Mouse (Mus musculus): Measurements from ENCODE around the gene Duox1.

The Duox1 gene

GRCm38 (mm10) chr2:122315372-122315771 lies at the start of gene Duox1:
Gene Duox1, plus strand, starts transcription at chr2:122315672.
- DNase-seq (ENCODE audit: low read depth) = no peak

DNA sequence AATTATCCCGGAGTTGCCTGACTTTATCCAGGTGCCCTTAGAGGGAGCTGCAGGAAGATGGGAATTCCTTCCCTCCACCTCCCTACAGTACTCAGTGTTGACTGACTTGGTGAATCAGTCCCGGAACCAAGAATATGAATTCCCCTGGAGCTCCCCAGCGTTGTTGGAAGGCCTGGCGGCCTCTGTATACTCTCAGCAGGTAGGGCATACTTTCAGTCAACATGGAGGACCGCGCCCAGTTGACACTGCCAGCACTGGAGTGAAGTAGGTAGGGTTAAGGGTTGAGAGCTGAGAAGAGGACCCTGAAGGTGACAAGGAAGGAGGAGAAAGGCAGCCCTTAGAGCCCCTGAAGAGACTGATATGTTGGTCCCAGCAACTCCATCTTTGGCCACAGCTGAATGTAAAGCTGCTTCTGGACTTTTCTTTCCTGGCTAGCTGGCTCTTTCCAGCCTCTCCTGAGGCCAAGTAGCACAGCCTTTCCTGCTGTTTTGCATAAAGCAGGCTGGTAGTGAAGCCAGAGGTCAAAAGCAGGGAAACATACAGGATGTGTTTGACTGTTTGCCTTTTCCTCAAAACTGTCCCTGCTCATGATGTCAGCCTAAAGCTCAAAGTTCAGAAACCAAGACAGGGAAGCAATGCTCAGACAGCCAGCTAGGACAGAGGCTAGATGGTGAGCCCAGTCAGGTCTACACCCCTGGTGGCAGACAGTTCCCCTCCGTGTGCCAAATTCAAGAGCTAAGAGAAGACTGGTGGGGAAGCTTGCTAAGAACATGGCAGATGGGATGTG lies 48.9 kb upstream of the Duox1 start:
- no peak for DNase-seq (ENCODE audit: low read depth)

DNA sequence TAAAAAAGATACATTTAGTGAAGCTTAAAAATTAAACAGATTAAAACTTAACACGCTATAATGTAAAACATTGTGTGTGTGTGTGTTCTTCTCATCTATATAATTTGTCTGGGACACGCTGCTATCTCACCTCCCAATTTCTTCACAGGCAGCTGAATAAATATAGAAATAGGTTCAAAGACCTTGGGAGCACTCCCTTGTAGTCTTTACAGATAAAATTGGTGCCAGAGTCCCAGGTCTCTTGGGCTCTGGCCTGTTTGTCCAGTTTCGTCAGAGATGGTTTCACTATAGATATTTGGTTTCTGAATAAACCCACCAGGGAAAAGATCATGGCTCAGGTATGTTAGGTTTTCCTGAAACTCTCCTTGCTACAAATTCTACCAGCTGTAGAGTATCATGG lies 36.7 kb upstream of the Duox1 start:
- DNase-seq (ENCODE audit: low read depth) = no peak

GRCm38 (mm10) chr2:122284091-122284490 lies 31.4 kb upstream of the Duox1 start:
- DNase-seq (ENCODE audit: low read depth) = no peak

DNA sequence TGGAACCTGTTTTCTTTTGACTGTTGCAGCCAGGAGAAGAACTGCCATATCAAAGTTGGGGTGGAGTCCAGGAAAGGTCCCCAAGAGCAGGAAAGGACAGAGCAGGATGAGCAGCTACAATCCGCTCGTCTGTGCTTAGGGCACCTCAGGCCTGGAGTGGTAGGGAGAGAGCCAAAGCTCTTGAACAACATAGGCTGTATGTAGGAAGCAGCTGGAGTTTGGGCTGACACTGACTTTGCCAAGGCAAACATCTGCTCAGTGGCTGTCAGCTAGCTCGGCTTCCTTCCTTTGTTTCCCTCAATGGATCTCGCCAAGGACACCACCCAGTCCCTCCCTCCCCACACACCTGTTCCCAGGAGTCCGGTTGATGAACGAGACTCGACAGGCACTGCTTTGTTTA lies 29.3 kb upstream of the Duox1 start:
- DNase-seq (ENCODE audit: low read depth) = no peak

DNA sequence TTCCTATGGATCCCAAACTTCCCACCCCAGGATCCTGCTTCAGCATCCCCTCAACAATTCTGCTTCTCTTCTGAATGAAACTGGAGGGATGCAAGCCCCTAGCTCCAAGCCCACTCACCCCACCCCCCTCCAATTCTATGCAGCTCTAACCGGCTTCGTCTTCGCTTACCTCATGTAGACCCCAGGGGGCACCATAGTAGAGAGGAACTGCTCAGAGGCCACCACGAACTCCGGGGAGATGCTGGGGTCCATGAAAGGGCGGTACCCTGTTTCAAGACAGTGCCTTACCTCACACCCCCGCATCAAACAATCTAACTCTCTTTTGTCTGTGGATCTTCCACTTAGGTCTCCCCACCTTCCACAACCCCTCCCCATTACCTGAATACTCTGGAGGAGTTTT lies 20.6 kb upstream of the Duox1 start:
- DNase-seq (ENCODE audit: low read depth) = no peak

- no peak for DNase-seq (ENCODE audit: low read depth)
Measured at GRCm38 (mm10) chr2:122297271-122298095, 18.0 kb upstream of the Duox1 start.

DNA sequence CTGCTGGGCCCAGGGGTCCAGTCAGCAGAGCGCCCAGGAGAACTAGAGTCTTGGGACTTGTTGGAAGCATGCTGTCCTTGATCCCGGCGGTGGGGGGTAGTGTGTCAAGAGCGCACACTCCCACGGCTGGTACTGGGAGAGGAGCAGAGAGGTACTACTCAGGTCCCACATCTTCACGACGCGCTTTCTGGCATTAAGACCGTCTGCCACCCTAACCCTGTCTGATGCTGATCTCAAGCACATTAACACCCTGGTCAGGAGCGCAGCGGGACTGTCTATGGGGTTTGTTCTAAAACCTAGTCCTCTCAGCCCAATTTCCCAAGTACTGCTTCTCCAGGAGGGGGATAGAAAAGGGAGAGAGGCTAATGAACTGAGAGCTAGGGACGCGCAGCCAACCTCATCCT lies 17.4 kb upstream of the Duox1 start, which contains the start of gene Duox2:
Duox2 (minus strand) TSS at position 354 of the 404 bp plus-strand sequence.
- no peak for DNase-seq (ENCODE audit: low read depth)

GRCm38 (mm10) chr2:122298596-122299490 lies 16.6 kb upstream of the Duox1 start, which contains the start of gene Duoxa2:
Gene Duoxa2, plus strand, starts transcription at chr2:122298900.
- DNase-seq (ENCODE audit: low read depth) = no peak

DNA sequence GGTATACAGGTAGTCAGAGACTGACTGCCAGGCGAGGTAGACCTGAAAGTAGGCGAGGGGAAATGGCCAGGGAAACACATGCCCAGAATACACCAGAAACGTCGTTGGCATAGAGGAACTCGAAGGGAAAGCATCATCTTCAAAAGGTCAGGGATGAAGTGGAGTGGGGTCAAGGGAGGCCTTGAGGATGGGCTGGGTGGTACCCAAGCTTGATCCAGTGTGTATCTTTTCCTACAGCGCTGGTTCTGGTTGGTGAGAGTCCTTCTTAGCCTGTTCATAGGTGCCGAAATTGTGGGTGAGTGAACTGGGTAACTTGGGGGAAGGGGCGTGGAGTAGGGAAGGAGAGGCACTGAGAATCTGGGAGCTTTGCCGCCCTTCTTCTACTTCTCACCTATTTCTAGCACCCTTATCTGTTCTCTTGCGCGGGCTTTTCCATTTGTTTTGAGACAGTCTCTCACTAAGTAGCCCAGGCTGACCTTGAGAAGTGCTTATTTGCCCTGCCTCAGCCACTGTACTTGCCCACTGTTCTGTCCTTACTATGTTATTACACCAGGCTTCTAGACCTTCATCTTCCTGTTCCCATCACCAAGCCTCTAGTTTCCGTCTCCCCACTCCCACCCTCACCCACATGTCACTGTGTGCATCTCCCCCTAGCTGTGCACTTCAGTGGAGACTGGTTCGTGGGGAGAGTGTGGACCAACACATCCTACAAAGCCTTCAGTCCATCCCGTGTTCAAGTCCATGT lies 15.4 kb upstream of the Duox1 start:
- no peak for DNase-seq (ENCODE audit: low read depth)

DNA sequence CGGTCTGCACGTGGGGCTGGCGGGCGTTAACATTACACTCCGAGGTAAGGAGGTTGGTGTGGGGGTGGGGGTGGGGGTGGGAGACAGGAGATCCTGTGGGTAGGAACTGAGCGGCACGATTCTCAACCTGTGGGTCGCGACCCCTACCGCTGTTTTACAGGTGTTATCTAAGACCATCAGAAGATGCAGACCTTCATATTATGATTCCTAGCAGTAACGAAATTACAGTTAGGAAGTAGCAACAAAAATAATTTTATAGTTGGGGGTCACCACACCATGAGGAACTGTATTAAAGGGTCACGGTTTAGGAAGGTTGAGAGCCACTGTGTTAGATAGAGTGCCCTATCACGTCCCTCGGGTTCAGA lies 14.8 kb upstream of the Duox1 start:
- DNase-seq (ENCODE audit: low read depth) = no peak

GRCm38 (mm10) chr2:122301081-122301920 lies 14.2 kb upstream of the Duox1 start:
- DNase-seq (ENCODE audit: low read depth) = no peak

- no peak for DNase-seq (ENCODE audit: low read depth)
Measured at GRCm38 (mm10) chr2:122301921-122302573, 13.4 kb upstream of the Duox1 start.

DNA sequence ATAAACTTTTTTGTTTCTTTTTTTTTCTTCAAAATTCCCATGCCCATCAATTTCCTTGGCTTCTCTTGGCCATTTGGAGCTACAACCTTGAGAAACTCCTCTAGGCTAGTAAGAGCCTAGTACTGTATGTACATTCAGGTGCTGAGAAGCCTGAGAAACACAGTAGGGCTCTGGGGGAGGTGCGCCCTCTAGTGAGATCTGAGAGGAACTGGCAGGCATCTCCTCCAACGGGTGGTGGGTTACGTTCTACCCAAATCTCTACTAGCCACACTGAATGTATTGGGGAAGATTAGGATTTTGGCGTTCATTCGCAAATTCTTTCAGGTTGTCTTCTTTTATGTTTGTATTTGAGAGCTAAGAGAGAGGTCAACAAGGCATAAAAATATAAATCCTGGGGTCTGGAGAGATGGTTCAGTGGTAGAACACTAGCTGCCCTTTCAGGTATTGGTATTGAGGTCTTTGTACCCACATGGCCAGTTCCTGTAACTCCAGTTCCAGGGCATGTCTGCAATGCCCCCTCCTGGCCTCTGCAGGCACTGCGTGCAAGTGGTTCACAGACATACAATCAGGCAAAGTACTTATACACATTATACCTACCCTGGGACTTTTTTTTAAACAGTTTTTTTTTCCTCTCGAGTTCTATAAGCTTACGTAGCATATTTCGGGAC lies 12.8 kb upstream of the Duox1 start:
- DNase-seq (ENCODE audit: low read depth) = peak; percentile 66

DNA sequence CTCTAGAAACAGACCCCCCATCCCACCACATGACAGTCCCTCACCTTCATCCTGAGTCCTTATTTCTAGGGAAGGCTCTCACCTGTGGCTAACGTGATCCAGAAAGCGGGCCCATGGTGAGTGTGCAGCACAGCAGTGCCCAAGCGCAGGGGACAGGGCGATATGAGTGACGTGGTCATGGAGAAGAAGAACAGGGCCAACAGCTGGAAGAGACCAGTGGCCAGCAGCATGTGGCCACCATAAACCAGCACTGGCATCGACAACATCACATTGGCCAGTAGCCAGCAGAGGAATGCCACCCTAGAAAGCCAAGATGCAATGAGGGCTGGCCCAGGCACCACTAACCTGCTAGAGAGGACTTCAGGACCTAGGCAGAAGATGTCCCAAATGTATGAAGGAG lies 10.9 kb upstream of the Duox1 start:
- no peak for DNase-seq (ENCODE audit: low read depth)

GRCm38 (mm10) chr2:122305097-122305892 lies 10.2 kb upstream of the Duox1 start:
- DNase-seq (ENCODE audit: low read depth) = no peak

GRCm38 (mm10) chr2:122306184-122306583 lies 9.3 kb upstream of the Duox1 start:
- no peak for DNase-seq (ENCODE audit: low read depth)

DNA sequence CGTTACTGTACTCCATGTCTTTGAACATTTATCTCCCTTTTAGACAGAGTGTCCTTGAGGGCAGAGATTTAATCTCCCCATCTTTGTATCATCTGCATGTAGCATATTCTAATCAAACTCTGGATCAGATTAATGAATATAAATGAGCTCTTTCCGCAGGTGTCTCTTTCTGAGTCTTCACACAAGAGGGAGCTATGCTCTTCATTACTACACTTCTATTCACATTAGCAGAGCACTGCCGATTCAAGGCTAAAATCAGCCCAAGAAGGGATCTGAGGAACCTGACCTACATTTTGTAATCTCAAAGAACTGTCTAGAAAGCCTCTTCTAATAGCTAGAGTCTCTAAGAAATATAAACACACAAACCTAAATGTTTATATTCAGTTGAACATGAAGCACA lies 5.8 kb upstream of the Duox1 start:
- no peak for DNase-seq (ENCODE audit: low read depth)

DNA sequence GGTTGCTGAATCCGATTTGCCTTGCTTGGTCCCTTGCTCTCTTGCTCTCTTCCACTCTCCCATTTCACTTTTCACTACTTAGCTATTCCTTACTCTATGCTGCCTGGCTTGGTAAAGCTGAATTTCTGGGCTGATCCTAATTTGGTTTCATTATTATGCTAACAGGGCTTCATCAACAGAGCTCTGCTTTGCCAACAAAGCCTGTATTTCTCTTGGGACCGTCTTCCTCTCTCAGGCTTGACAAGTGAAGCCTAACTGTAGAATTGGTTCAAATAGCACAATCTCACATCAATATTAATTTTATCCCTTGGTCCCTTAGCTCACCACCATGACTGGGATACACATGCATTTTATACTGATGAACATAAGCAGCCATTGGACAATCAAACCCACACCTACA lies 3.9 kb upstream of the Duox1 start:
- no peak for DNase-seq (ENCODE audit: low read depth)

Data from c-Kit-positive CD71-positive TER-119-negative erythroid progenitor cells, embryonic 14.5 days (primary cell).